Mouse (Mus musculus): ENCODE results near the gene Cpped1.

The Cpped1 gene

GRCm38 (mm10) chr16:11843441-11843840 is 65.8 kb downstream of the Cpped1 start:
- DNase-seq: peak; percentile 2

GRCm38 (mm10) chr16:11833474-11833873 is 75.8 kb downstream of the Cpped1 start:
- no peak for DNase-seq

- DNase-seq: no peak
Measured at GRCm38 (mm10) chr16:11828816-11829215, 80.4 kb downstream of the Cpped1 start.

GRCm38 (mm10) chr16:11824833-11825232 is 84.4 kb downstream of the Cpped1 start:
- no peak for DNase-seq

GRCm38 (mm10) chr16:11824385-11824784 is 84.9 kb downstream of the Cpped1 start:
- DNase-seq: no peak

GRCm38 (mm10) chr16:11820791-11821190 is 88.5 kb downstream of the Cpped1 start:
- DNase-seq: no peak

- peak; percentile 17 for DNase-seq
Measured at GRCm38 (mm10) chr16:11814935-11815650, 94.2 kb downstream of the Cpped1 start.

GRCm38 (mm10) chr16:11812119-11812518 is 97.1 kb downstream of the Cpped1 start:
- no peak for DNase-seq

- no peak for DNase-seq
Measured at GRCm38 (mm10) chr16:11809615-11810014, 99.6 kb downstream of the Cpped1 start.

GRCm38 (mm10) chr16:11801960-11802539 is 107.2 kb downstream of the Cpped1 start:
- DNase-seq: no peak

- no peak for DNase-seq
Measured at GRCm38 (mm10) chr16:11795758-11796460, 113.3 kb downstream of the Cpped1 start.

- no peak for DNase-seq
Measured at GRCm38 (mm10) chr16:11794628-11795027, 114.6 kb downstream of the Cpped1 start.

- no peak for DNase-seq
Measured at GRCm38 (mm10) chr16:11793391-11793790, 115.9 kb downstream of the Cpped1 start.

- DNase-seq: no peak
Measured at GRCm38 (mm10) chr16:11790476-11790875, 118.8 kb downstream of the Cpped1 start.

GRCm38 (mm10) chr16:11785806-11786205 is 123.4 kb downstream of the Cpped1 start:
- DNase-seq: no peak

- DNase-seq: no peak
Measured at GRCm38 (mm10) chr16:11784354-11784753, 124.9 kb downstream of the Cpped1 start.

- DNase-seq: no peak
Measured at GRCm38 (mm10) chr16:11783337-11783736, 125.9 kb downstream of the Cpped1 start.

GRCm38 (mm10) chr16:11782082-11782481 is 127.2 kb downstream of the Cpped1 start:
- DNase-seq: no peak

- DNase-seq: no peak
Measured at GRCm38 (mm10) chr16:11778715-11779460, 130.4 kb downstream of the Cpped1 start.

- no peak for DNase-seq
Measured at GRCm38 (mm10) chr16:11778191-11778590, 131.1 kb downstream of the Cpped1 start.

- DNase-seq: no peak
Measured at GRCm38 (mm10) chr16:11776528-11776927, 132.7 kb downstream of the Cpped1 start.

GRCm38 (mm10) chr16:11774321-11774720 is 134.9 kb downstream of the Cpped1 start:
- no peak for DNase-seq

- no peak for DNase-seq
Measured at GRCm38 (mm10) chr16:11772318-11772717, 136.9 kb downstream of the Cpped1 start.

All from lung, postnatal 36 days (tissue).